Mouse (Mus musculus) bone marrow macrophage, adult 2 months (primary cell): ENCODE results near the gene Ear14. TPM values are rescaled to one million over a fixed set of nuclear protein-coding genes. Genes with fewer than 3 reads are reported as not detected.
"Not testable (repeated sequence)": the region's sequence is repeated elsewhere in the genome, so short reads cannot be mapped to it uniquely, and the experiment has no call there.

Experiments
- H3K27ac ChIP-seq: 2 replicates; pipeline ENCODE4 v1.5.1; 2012; ENCODE audit warnings: low read depth, low read length; ENCODE audit not compliant: insufficient read depth
- H3K4me1 ChIP-seq: 2 replicates; pipeline ENCODE4 v1.6.1; 2012; ENCODE audit warnings: low read length; ENCODE audit not compliant: control insufficient read depth, insufficient read depth
- H3K4me3 ChIP-seq: 2 replicates; pipeline ENCODE4 v1.5.1; 2012; ENCODE audit warnings: mild to moderate bottlenecking, low read length, moderate library complexity; ENCODE audit not compliant: insufficient read depth
- CTCF ChIP-seq: IDR thresholded peaks from 2 replicates; pipeline ENCODE4 v1.5.1; 2012; ENCODE audit warnings: low read depth, mild to moderate bottlenecking, low read length, moderate library complexity
- POLR2A ChIP-seq: IDR thresholded peaks from 2 replicates; pipeline ENCODE4 v1.6.1; 2012; ENCODE audit warnings: mild to moderate bottlenecking, low read depth, low read length, borderline replicate concordance
- polyA plus RNA-seq: library from polyadenylated mRNA; stranded (reverse); fragments of >200 nt; gene quantifications from 2 replicates; pipeline ENCODE4 v1.2.4, GENCODE M21; 2012; ENCODE audit not compliant: missing spikeins, insufficient read depth, insufficient read length

Gene Ear14
- polyA plus RNA-seq, 1 experiment = not detected

DNA sequence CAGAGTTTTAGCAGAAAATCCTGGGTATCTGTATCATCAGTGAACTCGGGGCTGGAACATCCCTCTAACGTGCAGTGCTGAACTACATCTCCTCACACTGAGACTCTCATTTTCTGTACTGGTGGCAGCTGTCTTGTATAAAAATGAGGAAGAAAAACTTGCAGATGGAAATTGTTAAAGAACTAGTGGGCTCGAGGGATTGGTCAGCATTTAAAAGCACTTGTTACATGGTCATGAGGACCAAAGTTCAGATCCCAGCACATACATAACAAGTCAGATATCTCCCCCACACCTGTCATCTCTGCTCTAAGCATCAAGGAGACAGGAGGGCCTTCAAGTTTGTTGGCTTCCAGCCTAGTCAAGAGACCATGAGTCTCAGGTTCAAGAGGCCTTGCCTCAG lies 47.2 kb downstream of the Ear14 start:
- no peak for TF ChIP-seq POLR2A
- TF ChIP-seq CTCF = no peak
- H3K4me1 ChIP-seq = peaks cover 14% of the 10 kb centered on the region
- no peak overlapping the region for H3K4me3 ChIP-seq
- H3K27ac ChIP-seq = no peak overlapping the region

DNA sequence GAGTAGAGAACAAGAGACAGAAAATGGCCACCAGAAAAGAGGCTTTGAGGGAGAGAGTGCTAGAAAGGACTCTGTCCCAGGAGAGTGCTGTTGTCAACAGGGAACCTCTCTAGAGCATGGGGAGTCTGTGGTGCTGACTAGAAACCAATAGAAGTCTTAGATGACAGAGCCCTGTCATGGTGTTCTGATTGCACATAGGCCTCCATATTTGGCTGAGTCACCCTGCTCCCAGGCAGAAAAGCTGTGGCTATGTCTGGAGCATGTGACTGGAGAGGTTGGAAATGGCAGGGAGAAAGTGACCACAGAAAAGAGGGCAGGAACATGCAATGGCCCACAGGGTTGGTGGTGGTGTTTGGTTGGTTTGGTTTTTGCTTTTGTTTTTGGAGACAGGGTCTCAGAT lies 49.0 kb downstream of the Ear14 start:
- not testable (repeated sequence) for H3K4me3 ChIP-seq, H3K27ac ChIP-seq
- H3K4me1 ChIP-seq = peaks cover 19% of the 10 kb centered on the region

DNA sequence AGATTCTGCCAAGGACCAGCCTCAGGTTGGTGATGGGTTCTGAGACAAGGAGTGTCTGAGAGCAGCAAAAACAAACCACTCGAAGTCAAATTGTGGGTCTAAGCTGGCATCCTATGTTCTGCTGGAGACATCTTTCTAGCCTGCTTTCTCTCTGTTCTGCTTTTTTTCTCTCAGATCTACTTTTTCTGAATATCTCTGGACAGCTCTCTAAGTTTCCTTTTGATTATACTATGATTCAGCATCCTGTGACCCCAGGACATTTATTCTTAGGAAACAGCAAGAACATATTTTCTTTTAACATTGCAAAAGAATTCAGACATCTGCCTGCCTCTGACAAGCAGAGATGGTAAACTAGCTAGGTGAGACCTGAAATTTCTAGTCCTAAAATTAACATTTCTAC lies 50.4 kb downstream of the Ear14 start:
- H3K4me1 ChIP-seq = peaks cover 19% of the 10 kb centered on the region
- H3K4me3 ChIP-seq = no peak overlapping the region

More for the DNA sequence above, 50.4 kb downstream of the Ear14 start:
- H3K27ac ChIP-seq = no peak overlapping the region
- TF ChIP-seq POLR2A (no peak), CTCF (no peak)

Other genes starting within 250 kb of the Ear14 start
- gene Pnp2, start 247.4 kb upstream of the Ear14 start, polyA plus RNA-seq = 1.7 and 4.5 TPM in 2 replicates
- not detected in 2 replicates for gene Rnase10, start 195.6 kb upstream of the Ear14 start, polyA plus RNA-seq
- gene Rnase9, start 161.5 kb upstream of the Ear14 start, polyA plus RNA-seq = not detected in 2 replicates
- not detected in 2 replicates for gene Rnase11, start 153.2 kb upstream of the Ear14 start, polyA plus RNA-seq
- gene Rnase12, start 145.7 kb upstream of the Ear14 start, polyA plus RNA-seq = not detected in 2 replicates
- not detected in 2 replicates for gene Olfr750, start 129.0 kb upstream of the Ear14 start, polyA plus RNA-seq
- 164 and 169 TPM in 2 replicates for gene Rnase4, start 112.3 kb upstream of the Ear14 start, polyA plus RNA-seq
- gene Ang, start 112.2 kb upstream of the Ear14 start, polyA plus RNA-seq = 31.9 and 39.4 TPM in 2 replicates
- gene Eddm3b, start 89.0 kb upstream of the Ear14 start, polyA plus RNA-seq = not detected in 2 replicates
- gene Rnase6, start 79.5 kb upstream of the Ear14 start, polyA plus RNA-seq = 25.6 and 26.6 TPM in 2 replicates
- gene Rnase1, start 56.6 kb upstream of the Ear14 start, polyA plus RNA-seq = not detected in 2 replicates
- gene Rnase2b, start 41.1 kb upstream of the Ear14 start, polyA plus RNA-seq = not detected in 2 replicates
- gene Ang2, start 4.2 kb upstream of the Ear14 start, polyA plus RNA-seq = not detected in 2 replicates
- gene Rnase2a, start 52.7 kb downstream of the Ear14 start, polyA plus RNA-seq = not detected in 2 replicates
- not detected in 2 replicates for gene Gm7247, start 158.4 kb downstream of the Ear14 start, polyA plus RNA-seq
- gene Vmn2r88, start 207.4 kb downstream of the Ear14 start, polyA plus RNA-seq = not detected in 2 replicates
- gene Vmn2r89, start 248.5 kb downstream of the Ear14 start, polyA plus RNA-seq = 0.15 TPM in 1 of 2 replicates, not detected in the other